Mouse (Mus musculus): Measurements from ENCODE around the gene Mrln. TPM values are rescaled to one million over a fixed set of nuclear protein-coding genes. Genes with fewer than 3 reads are reported as not detected.
A peak's percentile ranks its signal among the peaks of the same experiment; 100 is the strongest.

Mrln gene
- polyA plus RNA-seq, 1 experiment from 2014 or later = 73.9 TPM

DNA sequence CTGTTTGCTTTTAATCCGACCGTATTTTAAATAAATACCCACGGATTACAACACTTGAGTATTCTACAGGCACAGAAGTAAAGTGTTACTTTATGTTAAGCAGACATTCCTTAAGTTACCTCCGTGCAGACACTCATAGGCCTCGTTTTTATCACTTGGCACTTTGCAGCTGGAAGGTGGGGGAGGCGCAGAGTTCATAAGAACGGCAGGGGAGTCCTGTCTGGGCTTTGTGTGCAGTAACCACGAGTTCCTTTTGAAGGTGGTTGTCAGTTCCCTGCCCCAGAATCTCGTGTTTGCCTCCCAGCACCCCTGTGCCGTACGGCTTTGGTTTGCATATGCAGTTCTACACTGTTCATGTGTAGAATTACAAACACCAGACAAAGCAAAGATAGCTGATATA, 36.8 kb upstream of the Mrln start:
- Histone ChIP-seq H3K27me3 (replicated peaks; ENCODE audit: control insufficient read depth, insufficient read depth, low read length) (no peaks in the 10 kb centered on the region), H3K27ac (replicated peaks; ENCODE audit: low read depth, low read length) (no peak overlapping the region), H3K4me2 (ENCODE audit: low read depth, low read length) (no peak overlapping the region), H3K4me1 (ENCODE audit: control insufficient read depth, insufficient read depth, low read length) (no peaks in the 10 kb centered on the region), H3K9me3 (ENCODE audit: control insufficient read depth, low read length) (no peaks in the 10 kb centered on the region), H3K36me3 (ENCODE audit: control insufficient read depth, insufficient read depth, low read length) (peaks cover 49% of the 10 kb centered on the region), H3K4me3 (ENCODE audit: low read depth, low read length) (no peak overlapping the region), H3K9ac (ENCODE audit: low read depth, low read length) (no peak overlapping the region)
- DNase-seq (ENCODE audit: low spot score) (no peak), ATAC-seq (ENCODE audit: low read depth) (no peak)
- 65% methylated on average over 11 of the region's 11 CpGs for WGBS

DNA sequence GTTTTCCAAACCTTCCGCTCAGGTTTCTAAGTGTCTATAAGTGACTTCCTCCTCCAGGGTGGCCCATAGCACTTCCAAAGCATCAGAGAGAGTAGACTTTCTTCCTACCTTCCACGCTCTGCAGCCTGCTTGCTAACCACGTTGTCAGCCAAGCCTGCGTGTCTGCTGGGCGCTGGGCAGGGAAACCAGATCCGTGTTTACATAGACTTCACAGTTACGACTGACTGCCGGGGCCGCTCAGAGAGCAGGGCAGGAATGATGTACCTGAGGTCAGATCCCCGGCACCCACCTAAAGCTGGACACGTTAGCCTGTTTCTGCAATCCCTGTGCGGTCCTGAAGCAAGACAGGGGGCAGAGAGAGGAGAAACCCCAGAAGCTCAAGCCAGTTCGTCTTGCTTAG, 36.1 kb upstream of the Mrln start:
- Histone ChIP-seq H3K27me3 (replicated peaks; ENCODE audit: control insufficient read depth, insufficient read depth, low read length) (no peaks in the 10 kb centered on the region), H3K27ac (replicated peaks; ENCODE audit: low read depth, low read length) (no peak overlapping the region), H3K9me3 (ENCODE audit: control insufficient read depth, low read length) (no peaks in the 10 kb centered on the region), H3K4me1 (ENCODE audit: control insufficient read depth, insufficient read depth, low read length) (no peaks in the 10 kb centered on the region), H3K4me3 (ENCODE audit: low read depth, low read length) (no peak overlapping the region), H3K4me2 (ENCODE audit: low read depth, low read length) (no peak overlapping the region), H3K9ac (ENCODE audit: low read depth, low read length) (no peak overlapping the region), H3K36me3 (ENCODE audit: control insufficient read depth, insufficient read depth, low read length) (peaks cover 49% of the 10 kb centered on the region)
- 54% methylated on average over 13 of the region's 13 CpGs for WGBS
- DNase-seq (ENCODE audit: low spot score) = no peak
- ATAC-seq (ENCODE audit: low read depth) = no peak

GRCm38 (mm10) chr10:70169044-70169443, 35.4 kb upstream of the Mrln start:
- H3K36me3 ChIP-seq (ENCODE audit: control insufficient read depth, insufficient read depth, low read length) = peaks cover 49% of the 10 kb centered on the region
- no peaks in the 10 kb centered on the region for H3K9me3 ChIP-seq (ENCODE audit: control insufficient read depth, low read length)
- 62% methylated on average over 18 of the region's 18 CpGs for WGBS

GRCm38 (mm10) chr10:70173314-70173713, 31.1 kb upstream of the Mrln start:
- H3K9me3 ChIP-seq (ENCODE audit: control insufficient read depth, low read length) = no peaks in the 10 kb centered on the region
- no peak for DNase-seq (ENCODE audit: low spot score)
- no peak overlapping the region for H3K27ac ChIP-seq (replicated peaks; ENCODE audit: low read depth, low read length)
- peak; percentile 64 for ATAC-seq (ENCODE audit: low read depth)
- 56% methylated on average over 3 of the region's 3 CpGs for WGBS
- no peaks in the 10 kb centered on the region for H3K4me1 ChIP-seq (ENCODE audit: control insufficient read depth, insufficient read depth, low read length)
- H3K4me2 ChIP-seq (ENCODE audit: low read depth, low read length) = no peak overlapping the region
- peaks cover 61% of the 10 kb centered on the region for H3K36me3 ChIP-seq (ENCODE audit: control insufficient read depth, insufficient read depth, low read length)
- no peaks in the 10 kb centered on the region for H3K27me3 ChIP-seq (replicated peaks; ENCODE audit: control insufficient read depth, insufficient read depth, low read length)
- H3K9ac ChIP-seq (ENCODE audit: low read depth, low read length) = no peak overlapping the region
- H3K4me3 ChIP-seq (ENCODE audit: low read depth, low read length) = no peak overlapping the region

More at GRCm38 (mm10) chr10:70169044-70169443, 35.4 kb upstream of the Mrln start:
- no peaks in the 10 kb centered on the region for H3K4me1 ChIP-seq (ENCODE audit: control insufficient read depth, insufficient read depth, low read length)
- H3K27me3 ChIP-seq (replicated peaks; ENCODE audit: control insufficient read depth, insufficient read depth, low read length) = no peaks in the 10 kb centered on the region
- peak; percentile 52 for DNase-seq (ENCODE audit: low spot score)
- no peak overlapping the region for H3K4me2 ChIP-seq (ENCODE audit: low read depth, low read length)
- H3K27ac ChIP-seq (replicated peaks; ENCODE audit: low read depth, low read length) = no peak overlapping the region
- no peak overlapping the region for H3K4me3 ChIP-seq (ENCODE audit: low read depth, low read length)
- no peak overlapping the region for H3K9ac ChIP-seq (ENCODE audit: low read depth, low read length)
- ATAC-seq (ENCODE audit: low read depth) = peak; percentile 54; the same call in 1 of the 2 replicates

GRCm38 (mm10) chr10:70174494-70175190, 29.8 kb upstream of the Mrln start:
- Histone ChIP-seq H3K4me1 (ENCODE audit: control insufficient read depth, insufficient read depth, low read length) (no peaks in the 10 kb centered on the region), H3K4me3 (ENCODE audit: low read depth, low read length) (no peak overlapping the region), H3K27me3 (replicated peaks; ENCODE audit: control insufficient read depth, insufficient read depth, low read length) (no peaks in the 10 kb centered on the region), H3K9ac (ENCODE audit: low read depth, low read length) (no peak overlapping the region), H3K4me2 (ENCODE audit: low read depth, low read length) (no peak overlapping the region), H3K27ac (replicated peaks; ENCODE audit: low read depth, low read length) (no peak overlapping the region), H3K36me3 (ENCODE audit: control insufficient read depth, insufficient read depth, low read length) (peaks cover 61% of the 10 kb centered on the region), H3K9me3 (ENCODE audit: control insufficient read depth, low read length) (no peaks in the 10 kb centered on the region)
- ATAC-seq (ENCODE audit: low read depth) (no peak), DNase-seq (ENCODE audit: low spot score) (no peak)
- WGBS = 76% methylated on average over 16 of the region's 16 CpGs

- Histone ChIP-seq H3K36me3 (ENCODE audit: control insufficient read depth, insufficient read depth, low read length) (peaks cover 38% of the 10 kb centered on the region), H3K4me1 (ENCODE audit: control insufficient read depth, insufficient read depth, low read length) (0 out of 2 replicates have a peak, but pooled peaks cover 4% of the 10 kb centered on the region), H3K9me3 (ENCODE audit: control insufficient read depth, low read length) (no peaks in the 10 kb centered on the region), H3K4me3 (ENCODE audit: low read depth, low read length) (no peak overlapping the region), H3K9ac (ENCODE audit: low read depth, low read length) (no peak overlapping the region), H3K27me3 (replicated peaks; ENCODE audit: control insufficient read depth, insufficient read depth, low read length) (no peaks in the 10 kb centered on the region), H3K27ac (replicated peaks; ENCODE audit: low read depth, low read length) (no peak overlapping the region), H3K4me2 (ENCODE audit: low read depth, low read length) (no peak overlapping the region)
- no peak for DNase-seq (ENCODE audit: low spot score)
- WGBS = 87% methylated on average over 9 of the region's 9 CpGs
- ATAC-seq (ENCODE audit: low read depth) = no peak
Measured at GRCm38 (mm10) chr10:70180727-70181126, 23.7 kb upstream of the Mrln start.

GRCm38 (mm10) chr10:70181279-70181972, 23.0 kb upstream of the Mrln start:
- H3K4me3 ChIP-seq (ENCODE audit: low read depth, low read length) = no peak overlapping the region
- no peaks in the 10 kb centered on the region for H3K9me3 ChIP-seq (ENCODE audit: control insufficient read depth, low read length)
- WGBS = 80% methylated on average over 11 of the region's 11 CpGs
- ATAC-seq (ENCODE audit: low read depth) (peak; percentile 41; the same call in 1 of the 2 replicates), DNase-seq (ENCODE audit: low spot score) (peak; percentile 44)
- H3K27me3 ChIP-seq (replicated peaks; ENCODE audit: control insufficient read depth, insufficient read depth, low read length) = no peaks in the 10 kb centered on the region
- no peak overlapping the region for H3K27ac ChIP-seq (replicated peaks; ENCODE audit: low read depth, low read length)
- no peak overlapping the region for H3K4me2 ChIP-seq (ENCODE audit: low read depth, low read length)
- H3K4me1 ChIP-seq (ENCODE audit: control insufficient read depth, insufficient read depth, low read length) = 0 out of 2 replicates have a peak, but pooled peaks cover 4% of the 10 kb centered on the region
- H3K36me3 ChIP-seq (ENCODE audit: control insufficient read depth, insufficient read depth, low read length) = peaks cover 33% of the 10 kb centered on the region
- no peak overlapping the region for H3K9ac ChIP-seq (ENCODE audit: low read depth, low read length)

GRCm38 (mm10) chr10:70183210-70184080, 21.0 kb upstream of the Mrln start:
- peaks cover 30% of the 10 kb centered on the region for H3K36me3 ChIP-seq (ENCODE audit: control insufficient read depth, insufficient read depth, low read length)
- 0 out of 2 replicates have a peak, but pooled peaks cover 4% of the 10 kb centered on the region for H3K4me1 ChIP-seq (ENCODE audit: control insufficient read depth, insufficient read depth, low read length)
- WGBS = 59% methylated on average over 15 of the region's 15 CpGs
- H3K4me3 ChIP-seq (ENCODE audit: low read depth, low read length) = no peak overlapping the region
- H3K9ac ChIP-seq (ENCODE audit: low read depth, low read length) = no peak overlapping the region
- H3K9me3 ChIP-seq (ENCODE audit: control insufficient read depth, low read length) = no peaks in the 10 kb centered on the region
- H3K27me3 ChIP-seq (replicated peaks; ENCODE audit: control insufficient read depth, insufficient read depth, low read length) = no peaks in the 10 kb centered on the region
- ATAC-seq (ENCODE audit: low read depth) (no peak), DNase-seq (ENCODE audit: low spot score) (no peak)
- no peak overlapping the region for H3K4me2 ChIP-seq (ENCODE audit: low read depth, low read length)
- no peak overlapping the region for H3K27ac ChIP-seq (replicated peaks; ENCODE audit: low read depth, low read length)
